Mouse (Mus musculus) ovary, adult 18-20 months (tissue): ENCODE measurements around the gene Capn8.
A peak's percentile ranks its signal among the peaks of the same experiment; 100 is the strongest.

ENCODE experiments used
- DNase-seq: peaks from one replicate; pipeline ENCODE4 v3.0.0; 2022; ENCODE audit warnings: low spot score, mixed read lengths

Gene Capn8

DNA sequence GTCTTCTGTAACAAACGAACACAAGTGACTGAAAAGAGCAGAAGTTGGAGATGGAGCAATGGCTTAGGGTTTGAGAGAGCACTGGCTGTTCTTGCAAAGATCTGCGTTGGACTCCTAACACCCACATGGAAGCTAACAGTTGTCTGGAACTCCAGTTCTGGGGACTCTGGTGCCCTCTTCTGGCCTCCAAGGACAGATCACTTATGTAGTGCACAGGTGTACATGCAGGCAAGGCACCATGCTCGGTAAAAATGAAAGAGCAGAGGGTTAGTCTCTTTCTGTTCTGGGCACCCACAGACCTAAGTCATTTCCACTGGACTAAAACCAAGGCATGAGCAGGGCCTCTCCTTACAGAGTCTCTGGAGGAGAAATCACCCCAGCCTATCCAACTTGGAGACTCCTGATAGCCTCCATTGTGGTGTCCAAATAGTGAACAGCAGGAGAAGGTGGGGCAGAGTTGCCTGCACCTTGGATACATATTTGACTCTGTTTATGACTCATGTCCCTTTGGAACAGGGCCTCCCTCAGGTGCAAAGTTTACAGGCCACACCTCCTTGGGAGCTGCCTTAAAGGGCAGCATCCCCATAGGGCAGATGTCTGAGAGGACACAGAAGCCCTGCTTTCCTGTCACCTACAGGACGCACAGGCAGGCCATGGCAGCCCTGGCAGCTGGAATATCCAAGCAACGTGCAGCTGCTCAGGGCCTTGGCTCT, at the start of gene Capn8:
Gene Capn8 (plus strand): TSS at position 600 of the 713 bp plus-strand sequence.
- DNase-seq, result no peak

- DNase-seq, result peak; percentile 73
These were observed 47.8 kb upstream of the Capn8 start, which contains the start of gene Capn2 for GRCm38 (mm10) chr1:182516758-182517676. TSS of gene Capn2 (minus strand) at chr1:182517608.

DNA sequence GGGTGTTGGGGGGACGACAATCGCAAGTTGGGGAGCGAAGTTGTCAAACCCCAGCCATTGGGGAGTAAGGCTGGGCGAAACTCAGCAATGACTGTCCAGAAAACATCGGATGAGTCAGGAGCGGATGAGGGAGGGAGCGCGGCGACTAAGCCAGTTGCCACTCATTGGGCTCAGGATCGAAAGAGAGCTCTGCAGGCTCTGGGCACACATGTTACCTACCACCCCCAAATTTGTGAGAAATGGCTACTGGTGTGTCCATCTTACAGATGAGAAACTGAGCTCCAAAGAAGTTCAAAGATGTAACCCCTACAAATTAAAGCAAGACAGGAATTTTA, 47.2 kb upstream of the Capn8 start:
- no peak for DNase-seq

DNA sequence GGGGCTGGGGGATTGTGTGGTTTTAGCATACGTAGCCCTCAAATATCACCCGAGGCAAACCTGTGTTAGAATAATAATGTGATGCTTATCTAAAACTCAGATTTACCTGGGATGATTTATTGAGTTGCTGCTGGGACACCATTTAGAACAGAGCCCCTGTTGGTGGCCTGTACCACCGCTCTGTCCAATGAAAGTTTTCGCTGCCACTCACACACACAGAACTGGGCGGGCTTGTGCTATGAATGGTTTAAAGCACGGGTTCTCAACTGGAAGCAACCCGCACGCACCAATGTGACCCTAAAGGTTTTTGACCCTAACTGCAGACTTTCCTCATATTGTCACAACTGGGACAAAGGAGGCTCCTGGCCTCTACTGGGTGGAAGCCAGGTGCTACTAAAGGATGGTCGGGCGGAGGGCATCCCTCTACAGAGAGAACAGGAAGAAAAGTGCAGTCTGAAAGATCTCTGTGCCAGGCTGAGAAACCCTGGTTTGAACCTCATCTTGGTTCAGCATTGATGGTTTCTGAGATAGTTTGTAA, 46.6 kb upstream of the Capn8 start:
- DNase-seq, result no peak

DNA sequence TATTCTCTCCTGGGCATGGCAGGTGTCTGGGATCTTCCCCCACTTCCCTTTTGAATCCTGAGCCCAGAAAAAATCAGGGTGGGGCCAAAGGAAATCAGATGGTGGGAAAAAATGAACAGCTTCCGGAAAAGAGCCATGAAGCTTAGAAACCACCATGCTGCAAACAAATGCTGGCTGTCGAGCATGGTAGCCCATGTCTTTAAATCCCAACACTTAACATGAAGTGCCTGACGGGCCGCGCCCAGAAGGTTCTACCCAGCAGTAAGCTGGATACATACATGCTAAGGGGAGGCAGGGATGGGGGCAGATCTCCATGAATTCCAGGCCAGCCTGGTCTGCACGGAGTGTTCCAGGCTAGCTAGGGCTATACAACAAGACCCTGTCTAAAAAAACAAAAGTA, 46.0 kb upstream of the Capn8 start:
- DNase-seq, result no peak

GRCm38 (mm10) chr1:182519341-182519740, 45.5 kb upstream of the Capn8 start:
- DNase-seq, result no peak

DNA sequence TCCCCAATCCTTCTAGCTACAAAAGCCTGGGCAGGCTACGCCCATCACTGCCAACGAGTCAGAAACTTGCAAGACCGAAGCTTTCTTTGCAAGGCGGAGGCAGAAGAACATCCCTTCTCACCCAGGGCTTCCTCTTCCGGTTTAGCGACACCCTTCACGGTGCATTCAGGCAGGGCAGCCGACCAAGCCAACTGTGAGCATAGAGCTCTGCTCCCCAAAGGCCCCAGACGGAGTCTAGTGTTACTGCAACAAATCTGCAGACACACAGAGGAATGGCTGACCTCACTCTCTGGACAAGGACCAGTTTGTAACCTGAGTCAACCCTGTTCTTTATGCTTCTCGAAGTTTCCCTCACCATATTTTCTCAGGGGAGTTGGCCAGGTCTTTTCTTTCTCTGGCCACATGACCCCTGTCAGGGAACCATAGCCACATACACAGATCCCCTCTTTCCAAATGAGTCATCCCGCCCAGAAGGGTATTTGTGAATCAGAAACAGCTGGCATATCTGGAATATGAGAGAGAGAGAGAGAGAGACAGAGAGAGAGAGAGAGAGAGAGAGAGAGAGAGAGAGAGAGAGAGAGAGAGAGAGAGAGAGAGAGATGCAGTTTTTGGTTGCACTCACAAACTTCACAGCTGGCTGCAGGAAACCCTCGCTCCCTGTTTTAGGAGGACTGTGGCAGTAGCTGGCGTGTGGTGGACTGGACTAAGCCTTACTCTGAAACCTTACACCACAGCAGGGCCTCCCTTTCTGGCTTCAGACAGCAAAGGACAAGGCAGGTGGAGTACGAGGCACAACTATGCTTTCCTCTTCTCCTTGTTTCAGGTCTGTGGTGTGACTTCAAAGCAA, 44.5 kb upstream of the Capn8 start:
- peak; percentile 29 for DNase-seq

DNA sequence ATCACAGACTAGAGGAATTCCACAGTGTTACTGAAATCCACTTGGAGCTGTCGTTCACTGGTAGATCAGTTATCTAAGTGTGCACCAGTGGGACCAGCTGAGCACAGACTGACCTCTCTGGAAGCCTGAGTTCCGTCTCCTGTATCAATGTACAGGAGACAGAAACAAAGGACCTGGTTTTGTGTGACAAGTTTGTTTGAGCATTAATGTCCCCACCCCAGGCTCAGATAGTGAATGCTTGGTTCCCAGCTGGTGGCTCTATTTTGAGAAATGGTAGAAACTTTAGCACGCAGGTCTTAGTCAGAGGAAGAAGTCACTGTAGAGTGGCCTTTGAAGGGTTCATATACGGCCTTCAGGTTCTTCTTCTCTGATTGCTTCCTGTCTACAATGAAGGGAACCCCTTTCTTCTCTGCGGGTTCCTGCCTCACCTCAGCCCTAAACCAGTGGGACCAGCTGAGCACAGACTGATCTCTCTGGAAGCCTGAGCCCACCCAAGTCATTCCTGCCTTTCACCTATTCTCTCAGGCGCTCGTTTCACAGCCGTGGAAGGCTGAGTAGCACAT, 43.8 kb upstream of the Capn8 start:
- DNase-seq, result no peak

DNA sequence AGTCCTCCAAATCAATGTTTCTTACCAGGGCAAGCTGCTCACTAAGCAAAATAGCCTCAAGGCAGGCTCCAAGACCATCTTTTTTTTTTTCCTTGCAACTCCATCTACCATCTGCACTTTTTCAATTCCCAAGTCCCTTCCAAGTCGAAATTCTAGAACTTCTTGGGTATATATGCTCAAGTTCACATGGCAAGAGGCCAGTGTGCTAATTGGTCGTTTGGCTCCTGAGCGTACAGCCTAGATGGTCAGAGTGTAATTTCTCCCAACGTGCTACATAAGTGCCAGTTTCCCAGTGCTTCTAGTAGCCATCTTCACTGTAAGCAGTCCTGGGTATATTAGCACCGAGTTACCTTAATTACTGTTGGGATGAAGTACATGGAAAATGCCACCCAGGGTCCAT, 41.8 kb upstream of the Capn8 start:
- DNase-seq, result no peak

DNA sequence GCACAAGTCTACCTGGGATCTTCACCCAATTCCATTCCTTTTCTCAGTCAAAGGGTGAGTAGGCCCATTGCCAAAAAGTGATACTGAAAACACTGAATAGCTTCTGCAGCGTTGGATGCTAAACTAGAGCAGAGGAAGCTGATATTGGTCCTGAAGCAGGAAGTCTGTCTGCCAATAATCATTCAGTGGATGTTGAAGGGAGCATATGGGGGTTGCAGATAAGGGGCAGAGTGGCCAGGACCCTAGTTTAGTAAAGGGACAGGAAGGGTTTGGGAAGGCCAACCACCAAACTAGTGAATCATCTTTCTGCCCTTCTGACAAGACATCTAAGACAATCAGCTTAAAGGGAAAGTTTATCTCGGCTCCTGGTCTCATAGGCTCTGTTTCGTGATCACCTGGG, 41.1 kb upstream of the Capn8 start:
- no peak for DNase-seq

DNA sequence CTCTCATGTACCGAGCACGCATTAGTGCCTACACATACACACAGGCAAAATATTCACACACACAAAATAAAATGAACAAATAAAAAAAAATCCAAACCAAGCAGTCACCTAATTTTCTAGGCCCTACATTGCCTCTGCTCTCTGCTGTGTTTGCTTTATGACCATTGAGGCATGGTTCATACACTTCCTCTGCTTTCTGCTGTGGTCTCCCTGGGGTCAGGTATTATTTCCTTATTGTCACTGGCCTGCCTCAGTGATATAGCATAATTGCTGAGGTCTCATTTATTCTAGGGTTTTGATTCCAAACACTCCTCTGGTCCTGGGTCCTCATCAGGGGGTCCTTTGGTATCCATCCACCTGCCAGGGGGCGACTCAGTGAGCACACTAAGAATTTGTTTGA, 39.2 kb upstream of the Capn8 start:
- no peak for DNase-seq

GRCm38 (mm10) chr1:182527261-182527766, 37.5 kb upstream of the Capn8 start:
- DNase-seq, result no peak

DNA sequence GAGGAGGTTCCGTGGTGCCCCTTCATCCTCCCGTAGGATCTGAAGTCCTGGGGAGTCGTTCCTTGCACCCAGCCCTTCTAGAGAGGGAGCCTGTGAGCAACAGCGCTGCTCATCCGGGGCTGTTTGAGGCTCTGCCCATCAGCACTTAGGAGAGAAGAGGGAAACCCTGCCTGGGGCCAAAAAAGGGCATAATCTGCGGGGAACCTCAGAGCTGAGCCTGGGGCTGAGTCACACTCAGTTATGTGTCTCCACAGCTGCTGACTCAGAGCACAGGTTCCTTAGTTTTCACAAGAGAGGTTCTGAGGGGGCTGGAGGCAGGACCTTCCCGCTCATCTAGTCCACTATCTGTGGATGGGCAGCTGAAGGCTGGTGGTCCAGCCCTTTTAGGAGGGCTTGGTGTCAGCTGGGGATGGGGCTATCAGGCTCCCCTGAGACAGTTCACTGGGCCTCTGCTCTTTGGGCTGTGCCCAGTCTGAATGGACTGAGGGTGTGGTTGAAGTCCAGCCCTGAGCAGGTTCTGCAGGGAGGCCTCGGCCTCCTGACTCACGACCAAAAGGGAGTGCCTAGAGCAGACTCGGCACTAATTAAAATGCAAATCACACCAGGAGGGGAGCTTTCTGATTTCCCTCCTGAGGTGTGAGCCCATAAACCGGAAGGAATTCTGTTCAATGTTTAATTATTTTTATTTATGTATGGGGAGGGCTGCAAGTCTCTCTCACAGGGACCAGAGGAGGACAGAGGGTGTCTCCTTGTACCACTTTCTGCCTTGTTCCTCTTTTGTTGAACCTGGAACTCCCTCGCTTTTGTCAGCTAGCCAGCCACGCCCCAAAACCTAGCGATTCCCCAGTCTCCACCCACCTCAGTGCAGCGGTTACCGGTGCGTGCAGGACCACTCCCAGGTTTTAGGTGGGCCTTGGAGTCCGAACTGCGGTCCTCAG, 36.6 kb upstream of the Capn8 start:
- DNase-seq, result peak; percentile 46

DNA sequence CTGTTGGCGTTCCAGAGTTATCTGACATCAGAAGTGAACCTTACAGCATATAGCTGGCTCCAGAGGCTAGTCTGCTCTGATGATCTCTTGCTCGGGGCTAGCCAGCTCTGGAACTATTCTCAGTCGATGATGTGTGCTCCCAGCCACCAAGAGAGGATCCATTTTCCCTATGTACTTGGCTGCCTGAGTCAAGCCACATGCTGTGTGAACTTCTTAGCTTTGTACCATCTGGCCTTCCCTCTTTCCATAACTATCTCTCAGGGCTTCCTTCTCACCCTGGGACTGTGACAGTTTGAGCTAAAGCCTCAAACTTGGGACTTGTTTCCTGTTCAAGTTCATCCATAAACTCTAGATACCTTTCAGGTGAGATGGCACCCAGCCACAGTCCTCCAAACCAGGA, 31.2 kb upstream of the Capn8 start:
- DNase-seq, result no peak

DNA sequence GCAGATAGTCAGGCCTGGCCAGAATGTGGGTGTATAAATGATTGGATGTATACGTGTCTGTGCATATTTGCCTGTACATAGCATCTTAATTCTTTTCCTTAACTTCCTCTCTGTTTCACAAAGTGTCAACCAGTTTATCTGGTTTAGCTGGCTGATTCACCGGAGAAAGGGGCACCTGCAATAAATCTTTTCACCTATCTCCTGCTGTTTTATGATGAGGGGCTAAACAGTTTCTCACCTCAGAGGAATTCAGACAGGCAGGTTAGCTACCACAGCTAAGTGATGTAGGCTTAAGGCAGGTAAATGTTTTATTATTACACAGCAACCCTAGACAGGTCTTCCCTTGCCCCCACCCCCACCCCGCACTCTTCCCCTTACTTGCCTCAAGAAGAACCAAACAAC, 29.7 kb upstream of the Capn8 start:
- no peak for DNase-seq

GRCm38 (mm10) chr1:182539023-182539940, 25.5 kb upstream of the Capn8 start:
- DNase-seq, result peak; percentile 44

- no peak for DNase-seq
These were observed 22.7 kb upstream of the Capn8 start for GRCm38 (mm10) chr1:182542110-182542509.

DNA sequence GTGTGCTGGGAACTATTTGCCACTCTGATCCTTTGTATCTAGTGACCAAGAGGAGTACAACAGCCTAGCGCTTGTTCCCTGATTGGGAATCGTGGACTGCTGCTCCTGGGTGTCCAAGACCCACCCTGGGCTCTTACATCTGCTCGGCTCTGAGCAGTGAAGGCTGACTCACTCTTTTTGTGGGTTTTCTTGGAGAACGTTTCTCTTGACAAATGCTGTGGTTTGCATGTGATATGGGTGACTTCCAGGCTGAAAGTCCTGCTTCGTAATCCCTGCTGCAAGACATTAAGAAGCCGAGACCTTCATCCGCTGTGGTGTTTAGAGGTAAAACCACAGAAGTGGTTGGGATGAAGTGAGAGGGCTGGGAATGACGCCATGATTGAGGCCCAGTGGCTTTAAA, 21.7 kb upstream of the Capn8 start:
- DNase-seq, result no peak

DNA sequence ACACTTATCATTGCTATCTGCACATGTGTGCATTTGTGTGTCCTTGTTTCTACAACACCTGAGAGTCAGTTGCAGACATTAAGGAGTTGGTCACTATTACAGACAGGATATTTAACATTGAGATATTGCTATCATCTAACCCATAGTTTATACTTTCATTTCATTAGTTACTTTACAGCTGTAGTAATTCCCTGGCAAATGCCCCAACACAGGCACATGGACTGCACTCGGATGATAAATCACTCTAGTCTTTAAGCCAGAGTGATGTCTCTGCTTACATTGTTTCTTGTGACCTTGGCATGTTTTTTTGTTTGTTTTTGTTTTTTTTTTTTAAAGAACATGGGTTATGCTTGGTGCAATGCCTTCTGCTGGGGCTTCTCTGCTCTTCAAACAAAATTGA, 20.9 kb upstream of the Capn8 start:
- no peak for DNase-seq
